Mouse (Mus musculus): ENCODE results near the gene Nos1.
A peak's percentile ranks its signal among the peaks of the same experiment; 100 is the strongest.

The Nos1 gene

DNA sequence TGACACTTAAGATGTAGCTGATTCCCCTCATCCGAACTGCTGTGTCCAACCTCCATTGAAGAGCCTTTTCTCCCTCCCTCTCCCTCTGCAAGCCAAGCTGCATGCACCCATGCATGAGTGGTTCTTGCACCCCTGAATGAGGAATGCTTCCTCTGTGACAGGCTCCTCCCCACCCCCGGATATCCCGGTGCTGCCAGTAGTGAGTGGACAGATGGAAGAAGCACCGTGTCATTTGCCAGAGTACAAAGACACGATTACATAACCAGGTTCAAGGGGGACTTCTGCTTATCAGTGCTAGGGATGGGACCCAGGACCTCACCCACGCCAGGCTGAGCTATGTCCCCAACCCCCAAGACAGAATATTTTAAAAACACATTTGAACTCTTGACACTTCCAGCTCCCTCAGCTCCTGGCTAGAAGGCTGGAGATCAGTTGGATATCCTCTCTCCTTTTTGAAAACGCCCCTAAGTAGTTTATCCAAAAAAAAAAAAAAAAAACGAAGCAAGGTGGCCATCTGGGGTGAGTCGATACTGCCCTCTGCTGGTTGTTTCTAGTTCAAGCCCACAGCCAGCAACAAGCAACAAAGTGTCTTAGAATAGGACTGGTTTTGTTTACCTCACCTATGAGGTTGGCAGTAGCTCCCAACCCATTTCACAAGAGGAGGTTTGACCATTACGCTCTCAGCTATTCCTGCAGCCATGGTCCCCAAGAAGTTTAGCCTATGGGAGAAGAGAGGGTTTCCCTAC, 175.0 kb downstream of the Nos1 start:
- DNase-seq (ENCODE audit: low spot score in 2 of 2) = no peak

DNA sequence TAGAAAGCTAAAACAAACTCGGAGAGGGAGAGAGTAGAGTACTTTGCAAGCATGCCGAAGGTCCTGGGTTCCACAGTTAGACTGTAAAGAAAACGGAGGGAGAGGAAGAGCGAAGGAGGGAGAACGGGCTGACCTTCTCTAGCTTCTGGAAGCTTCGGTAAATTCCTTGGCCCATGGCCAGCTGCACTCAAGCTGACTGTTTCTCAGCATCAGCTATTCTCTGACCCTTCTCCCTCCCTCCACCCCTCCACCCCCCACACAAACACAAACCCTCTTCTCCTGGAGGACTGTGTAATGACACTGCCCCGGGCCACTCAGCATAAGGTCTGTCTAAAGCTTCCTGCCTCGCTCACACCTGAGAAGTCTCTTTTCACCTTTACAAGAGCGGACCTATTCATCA, 183.9 kb downstream of the Nos1 start:
- no peak for DNase-seq (ENCODE audit: low spot score in 2 of 2)

DNA sequence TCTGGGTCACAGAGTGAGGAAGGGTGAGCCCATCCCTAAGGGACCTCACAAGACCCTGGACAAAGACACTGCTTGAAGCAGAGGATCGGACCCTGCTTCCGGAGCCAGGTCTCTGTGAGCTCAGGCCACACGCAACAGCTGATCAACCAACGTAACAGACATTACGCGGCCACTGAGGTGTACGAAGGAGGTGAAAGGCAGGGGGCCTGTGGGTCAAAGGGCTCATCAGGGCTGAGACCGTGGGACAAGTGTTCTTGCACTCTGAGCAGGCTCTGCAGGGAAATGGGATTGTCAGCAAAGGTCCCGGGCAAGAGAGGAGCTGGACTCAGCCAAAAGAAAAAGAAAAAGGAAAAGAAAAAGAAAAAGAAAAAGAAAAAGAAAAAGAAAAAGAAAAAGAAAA, 186.1 kb downstream of the Nos1 start:
- no peak for DNase-seq (ENCODE audit: low spot score in 2 of 2)

DNA sequence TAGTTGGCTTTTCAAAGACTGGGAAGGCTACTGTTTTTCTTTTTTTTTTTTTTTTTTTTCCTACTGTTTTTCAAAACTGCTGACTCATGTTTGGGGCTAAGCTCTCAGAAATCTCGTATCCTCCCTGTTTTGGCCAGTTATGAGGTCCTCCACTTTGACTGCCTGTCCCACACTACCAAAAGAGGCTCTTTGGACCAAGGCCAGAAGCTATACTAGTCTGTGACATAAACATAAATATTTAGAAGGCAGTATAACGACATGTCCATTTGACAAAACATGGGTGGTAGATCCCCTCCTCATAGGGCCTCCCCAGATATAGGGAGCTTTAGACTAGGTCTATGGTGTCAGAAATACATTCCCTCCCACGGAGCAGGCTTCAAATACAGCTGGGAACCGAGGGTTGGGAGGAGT, 186.8 kb downstream of the Nos1 start:
- DNase-seq (ENCODE audit: low spot score in 2 of 2) = no peak

DNA sequence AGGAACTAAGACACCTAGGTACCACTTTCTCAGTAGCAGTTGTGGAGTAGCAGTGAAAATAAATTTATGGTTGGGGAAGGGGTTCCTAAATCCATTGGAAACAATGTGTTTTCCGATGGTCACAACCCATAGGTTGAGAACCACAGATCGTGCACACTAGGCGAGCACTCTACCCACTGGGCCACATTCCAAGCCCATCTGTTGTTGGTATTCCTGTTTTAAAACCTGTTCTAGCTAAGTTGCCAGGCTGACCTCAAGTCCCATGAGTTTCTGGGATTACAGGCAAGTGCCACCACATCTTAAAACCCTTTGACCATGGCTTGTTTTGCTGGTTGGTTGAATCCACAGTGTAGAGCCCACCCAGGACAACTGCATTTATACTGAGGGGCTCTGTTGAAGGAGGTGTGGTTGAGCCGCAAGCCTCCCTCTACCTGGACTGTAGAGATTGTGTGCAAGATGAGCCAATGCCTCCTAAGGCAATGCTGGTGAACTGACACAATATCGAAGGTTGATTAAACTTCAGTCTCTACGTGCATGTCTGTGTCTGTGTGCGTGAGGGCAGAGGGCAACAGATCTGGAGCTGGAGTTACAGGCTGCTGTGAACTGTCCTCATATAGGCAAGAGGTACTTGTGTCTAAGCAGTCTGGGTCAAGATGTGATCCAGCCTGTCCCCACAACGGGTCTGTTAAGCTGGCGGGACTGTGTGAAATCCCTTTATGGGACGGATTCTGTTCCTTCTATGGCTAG, 189.0 kb downstream of the Nos1 start:
- no peak for DNase-seq (ENCODE audit: low spot score in 2 of 2)

DNA sequence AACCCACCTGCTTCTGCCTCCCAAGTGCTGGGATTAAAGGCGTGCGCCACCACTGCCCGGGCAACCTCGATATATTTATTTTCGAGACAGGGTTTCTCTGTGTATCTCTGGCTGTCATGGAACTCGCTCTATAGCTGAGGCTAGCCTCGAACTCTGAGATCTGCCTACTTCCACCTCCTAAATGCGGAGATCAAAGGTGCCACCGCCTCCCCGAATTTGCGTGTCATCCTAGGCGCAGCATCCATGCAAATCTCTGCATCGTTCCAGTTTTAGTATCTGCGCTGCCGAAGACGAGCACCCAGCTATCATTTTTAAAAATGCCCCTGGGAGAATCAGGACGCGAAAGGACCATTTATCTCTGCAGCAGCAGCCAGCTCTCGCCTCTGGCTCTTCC, 195.4 kb downstream of the Nos1 start:
- no peak for DNase-seq (ENCODE audit: low spot score in 2 of 2)

DNA sequence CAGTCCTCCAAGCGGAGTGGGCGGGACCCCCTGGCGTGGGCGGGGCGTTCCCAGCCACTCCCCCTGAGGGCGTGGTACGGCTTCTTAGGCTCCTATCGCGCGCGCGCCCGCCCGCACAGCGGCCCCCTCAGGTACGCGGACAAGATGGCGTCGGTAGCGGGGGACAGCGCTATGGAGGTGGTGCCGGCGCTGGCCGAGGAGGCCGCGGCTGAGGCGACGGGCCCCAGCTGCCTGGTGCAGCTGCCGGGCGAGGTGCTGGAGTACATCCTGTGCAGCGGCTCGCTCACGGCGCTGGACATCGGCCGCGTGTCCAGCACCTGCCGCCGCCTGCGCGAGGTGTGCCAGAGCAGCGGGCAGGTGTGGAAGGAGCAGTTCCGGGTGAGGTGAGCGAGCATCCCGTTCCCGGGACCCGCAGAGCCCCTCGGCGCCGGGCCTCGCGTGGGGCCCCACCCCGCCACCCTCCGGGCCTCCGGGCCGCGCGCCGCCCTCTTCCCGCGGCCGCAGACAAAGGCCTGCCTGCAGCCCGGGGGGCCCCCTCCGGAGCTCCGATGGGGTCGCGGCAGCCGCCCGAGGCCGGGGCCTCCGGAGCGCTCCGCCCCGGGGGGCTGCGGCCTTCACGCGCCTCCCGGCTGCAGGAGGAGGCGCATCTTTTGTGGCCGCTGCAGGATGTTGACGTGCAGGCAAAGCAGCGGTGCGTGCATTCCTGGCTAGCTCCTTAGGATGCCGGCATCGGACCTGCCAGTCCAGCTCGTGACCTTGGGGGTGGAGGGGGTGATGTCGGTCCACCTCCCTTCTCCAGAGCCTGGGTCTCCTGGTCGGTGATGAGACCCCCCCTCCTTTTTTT, 196.0 kb downstream of the Nos1 start, which contains the start of gene Fbxo21:
Fbxo21 (plus strand) TSS at position 74 of the 844 bp plus-strand sequence.
- DNase-seq (ENCODE audit: low spot score in 2 of 2) = peak; percentile 95

DNA sequence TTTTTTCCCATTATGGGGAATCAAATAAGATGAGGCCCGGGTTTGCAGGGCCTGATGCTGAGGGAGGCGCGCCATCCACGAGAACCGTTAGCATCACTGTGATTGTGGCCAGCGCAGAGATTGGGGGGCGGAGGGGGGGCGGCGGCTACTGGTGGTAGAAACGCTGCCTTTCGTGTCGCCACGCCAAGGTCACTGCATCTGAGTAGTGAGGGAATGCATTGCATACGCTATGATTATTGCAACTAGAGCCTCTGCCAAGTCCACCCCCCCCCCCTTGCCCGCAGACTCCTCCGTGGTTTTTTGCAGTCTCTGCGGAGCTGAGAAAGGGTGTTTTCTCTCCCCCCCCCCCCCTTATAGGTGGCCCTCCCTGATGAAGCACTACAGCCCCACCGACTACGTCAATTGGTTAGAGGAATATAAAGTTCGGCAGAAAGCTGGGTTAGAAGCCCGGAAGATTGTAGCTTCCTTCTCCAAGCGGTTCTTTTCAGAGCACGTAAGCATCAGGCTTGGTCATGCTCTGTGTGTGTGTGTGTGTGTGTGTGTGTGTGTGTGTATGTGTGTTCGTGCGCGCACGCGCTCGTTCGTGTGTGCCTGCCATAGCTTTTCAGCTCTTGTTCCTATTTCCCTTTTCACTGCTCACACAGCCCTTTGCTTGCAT, 196.8 kb downstream of the Nos1 start:
- peak in 1 of 2 experiments; percentile 41 for DNase-seq (ENCODE audit: low spot score in 2 of 2)

DNA sequence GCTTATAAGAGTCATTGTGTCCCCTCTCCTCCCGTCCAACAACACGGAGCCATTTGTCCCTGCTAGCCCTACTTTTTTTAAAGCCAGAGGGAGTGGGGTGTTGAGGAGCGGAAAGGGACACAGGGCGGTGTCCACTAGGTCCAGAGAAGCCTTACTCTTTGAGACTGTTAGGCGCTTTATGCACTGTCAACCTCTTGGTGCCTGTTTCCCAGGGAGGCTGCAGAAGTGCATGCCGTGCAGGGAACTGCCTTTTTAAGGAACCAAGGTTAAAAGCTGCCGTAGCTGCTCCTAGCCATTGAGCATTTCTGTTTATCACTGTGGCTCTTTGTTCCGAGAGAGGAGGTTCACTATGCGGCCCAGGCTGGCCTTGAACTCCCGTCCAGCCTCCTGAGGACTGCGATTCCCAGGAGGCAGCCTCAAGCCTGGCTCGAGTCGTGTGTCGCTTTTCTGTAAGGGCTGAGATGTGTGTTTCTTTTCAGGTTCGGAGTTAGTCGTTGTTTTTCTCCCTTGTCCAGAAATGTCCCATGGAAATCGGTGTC, 197.4 kb downstream of the Nos1 start:
- DNase-seq (ENCODE audit: low spot score in 2 of 2) = no peak

DNA sequence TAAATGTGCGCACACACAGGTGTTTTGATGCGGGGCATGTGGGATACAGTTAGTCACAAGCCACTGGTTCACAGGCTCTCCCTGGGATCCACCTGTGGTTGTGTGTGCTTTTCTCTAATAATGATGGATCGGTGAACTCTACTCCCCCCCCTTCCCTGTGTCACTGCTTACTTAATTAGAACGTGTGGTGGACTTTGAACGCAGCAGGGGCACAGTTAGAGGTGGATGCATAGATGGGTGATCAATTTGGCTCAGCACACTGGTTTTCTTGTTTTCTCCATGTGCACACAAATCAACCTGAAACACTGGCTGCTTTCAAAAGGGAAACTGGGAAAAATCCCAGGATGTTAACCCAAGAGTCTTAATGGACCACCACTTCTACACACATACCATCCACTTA, 198.2 kb downstream of the Nos1 start:
- DNase-seq (ENCODE audit: low spot score in 2 of 2) = no peak

DNA sequence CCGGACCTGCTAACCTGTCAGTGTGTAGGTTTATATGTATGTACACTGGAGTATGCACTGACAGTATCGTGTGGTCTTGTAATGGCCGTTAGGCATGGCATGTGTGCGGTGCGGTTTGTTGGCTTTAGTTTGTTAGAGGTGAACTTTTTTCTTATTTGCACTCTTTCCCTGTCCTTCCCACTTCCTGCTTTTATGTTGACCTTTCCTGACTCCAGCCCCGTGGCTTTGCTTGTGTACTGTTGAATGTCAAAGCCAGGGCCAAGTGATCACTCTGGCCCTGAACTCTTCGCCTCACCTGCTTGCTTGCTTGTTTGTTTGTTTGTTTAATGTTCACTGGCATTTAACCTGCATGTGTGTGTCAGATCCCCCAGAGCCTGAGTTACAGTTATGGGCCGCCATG, 200.1 kb downstream of the Nos1 start:
- no peak for DNase-seq (ENCODE audit: low spot score in 2 of 2)

DNA sequence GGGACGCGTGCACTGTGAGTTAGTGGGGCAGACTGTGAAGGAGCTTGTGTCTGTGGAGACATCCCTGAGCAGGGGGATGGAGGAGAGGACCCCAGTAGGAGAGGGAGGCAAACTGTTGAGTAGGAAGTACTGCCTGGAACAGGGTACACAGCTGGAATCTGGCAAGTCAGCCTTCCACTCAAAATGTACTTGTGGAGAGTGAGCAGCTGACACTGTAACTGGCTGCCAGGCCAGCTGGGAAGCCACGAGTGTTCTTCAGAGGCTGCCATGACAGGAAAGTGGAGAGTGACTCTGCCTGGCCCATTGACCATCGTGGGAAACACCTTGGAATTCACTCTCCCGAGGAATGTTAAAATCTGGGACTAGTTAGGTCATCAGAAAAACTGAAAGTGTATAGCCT, 201.1 kb downstream of the Nos1 start:
- DNase-seq (ENCODE audit: low spot score in 2 of 2) = no peak

DNA sequence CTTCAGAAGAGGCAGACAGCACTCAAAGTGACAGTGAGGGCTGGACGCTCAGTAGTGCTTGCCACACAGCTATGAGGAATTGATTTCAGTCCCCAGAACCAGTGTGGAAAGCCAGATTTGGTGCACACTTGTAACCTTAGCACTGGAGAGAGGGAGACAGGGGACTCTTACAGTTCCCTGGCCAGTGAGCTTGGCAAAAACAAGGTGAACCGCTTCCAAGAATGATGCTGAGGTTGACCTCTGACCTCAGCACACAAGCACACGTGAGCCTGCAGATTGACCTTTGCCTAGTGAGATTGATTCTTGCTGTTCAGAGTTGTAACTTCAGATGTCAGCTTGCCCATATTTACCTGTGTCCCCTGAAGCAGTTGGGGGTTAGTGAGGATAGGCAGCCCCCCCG, 205.5 kb downstream of the Nos1 start:
- DNase-seq (ENCODE audit: low spot score in 2 of 2) = no peak

DNA sequence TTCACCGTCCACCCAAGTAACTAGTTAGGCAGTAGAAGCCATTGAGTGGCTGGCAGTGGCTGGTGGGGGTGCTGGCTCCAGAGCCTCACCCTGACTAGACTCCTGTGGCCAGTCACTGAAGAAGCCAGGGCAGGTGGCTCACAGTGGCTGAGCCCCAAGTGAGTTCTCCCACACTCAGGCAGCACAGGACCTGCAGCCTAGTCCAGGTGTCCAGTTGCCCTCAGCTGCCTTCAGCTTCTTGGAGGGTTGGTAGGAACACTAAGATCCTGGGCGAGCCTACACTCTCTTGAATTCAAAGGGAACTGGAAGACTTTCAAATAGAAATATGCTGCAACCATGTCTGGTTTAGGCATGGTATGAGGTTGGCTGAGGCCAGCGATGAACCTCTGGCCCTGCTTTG, 207.1 kb downstream of the Nos1 start:
- no peak for DNase-seq (ENCODE audit: low spot score in 2 of 2)

DNA sequence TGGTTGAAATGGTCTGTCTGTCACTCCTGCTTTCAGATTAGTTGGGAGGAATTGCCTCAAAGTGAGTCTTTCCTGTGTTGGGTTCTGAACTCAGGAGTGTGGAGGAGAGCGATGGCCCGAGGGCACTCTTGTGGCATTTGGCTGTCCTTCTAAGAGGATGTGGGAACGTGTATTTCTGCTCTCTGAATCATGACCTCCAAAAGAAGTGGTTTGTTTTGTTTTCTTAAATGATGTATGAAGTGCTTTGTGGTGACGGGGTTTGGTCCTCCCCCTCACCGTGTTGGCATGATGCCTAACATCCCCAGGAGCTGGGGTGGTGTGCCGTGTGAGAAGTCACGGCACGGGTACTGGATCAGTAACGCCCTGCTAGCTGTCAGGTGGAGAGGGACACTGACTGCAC, 207.5 kb downstream of the Nos1 start:
- no peak for DNase-seq (ENCODE audit: low spot score in 2 of 2)

DNA sequence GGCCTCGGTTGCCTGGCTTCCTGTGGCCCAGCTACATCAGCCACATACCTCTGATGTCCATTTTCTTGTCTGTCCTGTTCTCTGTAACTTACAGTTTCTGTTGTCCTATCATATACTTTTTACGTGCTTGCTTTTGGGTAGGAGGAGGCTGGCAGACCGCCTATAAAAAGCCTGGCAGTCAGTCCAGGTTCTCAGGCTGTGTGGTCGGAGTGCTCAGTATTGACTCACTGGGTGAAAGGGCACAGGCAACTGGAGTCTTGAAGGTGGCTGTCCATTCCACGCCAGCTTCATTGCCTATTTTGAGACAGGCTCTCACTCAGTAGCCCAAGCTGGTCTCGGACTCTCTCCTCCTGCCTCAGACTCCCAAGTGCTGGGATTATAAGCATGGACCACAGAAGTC, 208.9 kb downstream of the Nos1 start:
- no peak for DNase-seq (ENCODE audit: low spot score in 2 of 2)

DNA sequence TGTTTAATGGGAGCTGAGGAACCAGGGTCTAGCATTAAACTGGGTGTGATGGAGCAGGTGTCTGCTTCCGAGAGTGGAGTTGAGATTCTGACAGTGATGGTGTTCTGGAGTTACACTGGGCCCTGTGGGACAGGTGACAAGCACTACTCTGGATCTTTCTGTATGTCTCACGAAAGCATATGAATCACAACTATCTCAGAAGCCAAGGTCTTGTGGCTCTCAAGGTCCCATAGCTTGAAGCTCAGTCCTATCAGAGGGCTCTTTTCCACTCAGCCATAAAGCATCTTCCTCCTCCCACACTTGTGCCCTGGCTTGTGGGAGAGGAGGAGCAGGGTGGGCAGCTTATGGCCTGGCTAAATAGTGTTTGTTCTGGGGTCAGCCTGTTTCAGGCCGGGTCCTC, 210.1 kb downstream of the Nos1 start:
- no peak for DNase-seq (ENCODE audit: low spot score in 2 of 2)

DNA sequence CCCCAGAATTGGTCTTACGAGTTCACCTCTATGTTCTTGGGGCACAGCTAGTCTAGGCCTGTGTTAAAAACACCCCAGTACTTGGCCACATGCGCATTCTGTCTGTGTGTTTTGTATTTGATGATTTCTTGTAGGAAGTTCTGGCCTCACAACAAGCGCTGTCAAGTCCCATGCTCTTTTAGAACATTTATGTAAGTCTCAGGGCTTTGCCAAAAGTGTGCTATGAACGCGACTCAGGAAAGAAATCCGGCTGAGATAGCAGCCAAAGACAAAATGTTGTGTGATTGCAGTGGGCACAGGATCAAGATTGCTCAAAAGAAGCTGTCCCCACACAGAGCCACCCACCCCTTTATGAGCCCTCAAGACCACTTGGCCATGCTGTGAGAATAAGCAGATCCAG, 212.7 kb downstream of the Nos1 start:
- peak in 1 of 2 experiments; percentile 64 for DNase-seq (ENCODE audit: low spot score in 2 of 2)

DNA sequence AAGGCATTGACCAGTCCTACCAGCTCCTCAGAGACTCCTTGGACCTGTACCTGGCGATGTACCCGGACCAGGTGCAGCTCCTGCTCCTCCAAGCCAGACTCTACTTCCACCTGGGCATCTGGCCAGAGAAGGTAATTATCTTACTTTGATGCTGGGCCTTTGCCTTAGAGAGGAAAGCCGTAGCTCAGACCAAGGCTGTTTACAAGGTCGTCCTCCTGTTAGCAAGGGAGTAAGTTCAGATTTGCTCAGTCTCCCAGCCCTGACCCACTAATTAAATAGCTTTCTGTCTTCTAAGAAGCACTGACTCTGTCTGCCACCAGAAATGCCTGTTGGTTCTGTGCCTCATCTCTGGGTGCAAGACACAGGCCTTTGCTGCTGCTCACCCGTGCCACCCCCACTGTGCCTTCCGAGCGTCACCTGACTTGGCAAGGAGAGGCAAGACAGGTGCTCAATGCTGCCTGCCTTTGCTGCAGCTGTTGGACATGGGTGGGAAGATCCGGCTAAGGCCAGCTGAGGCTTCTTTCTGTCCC, 214.6 kb downstream of the Nos1 start:
- no peak for DNase-seq (ENCODE audit: low spot score in 2 of 2)

DNA sequence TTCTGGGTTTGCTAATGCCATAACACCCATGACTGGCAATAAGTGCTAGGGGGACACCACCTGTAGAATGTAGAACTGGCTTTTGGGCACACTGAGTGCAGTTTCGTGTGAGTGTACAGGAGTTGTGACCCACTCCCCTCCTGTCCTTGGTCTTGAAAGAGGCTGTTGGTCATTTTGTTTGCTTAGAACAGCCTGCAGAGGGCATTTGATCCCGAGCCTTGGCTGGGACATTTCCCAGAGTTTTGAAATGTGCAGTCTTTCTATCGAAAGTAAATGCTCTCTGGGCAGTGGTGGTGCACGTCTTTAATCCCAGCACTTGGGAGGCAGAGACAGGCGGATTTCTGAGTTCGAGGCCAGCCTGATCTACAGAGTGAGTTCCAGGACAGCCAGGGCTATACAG, 215.1 kb downstream of the Nos1 start:
- no peak for DNase-seq (ENCODE audit: low spot score in 2 of 2)

DNA sequence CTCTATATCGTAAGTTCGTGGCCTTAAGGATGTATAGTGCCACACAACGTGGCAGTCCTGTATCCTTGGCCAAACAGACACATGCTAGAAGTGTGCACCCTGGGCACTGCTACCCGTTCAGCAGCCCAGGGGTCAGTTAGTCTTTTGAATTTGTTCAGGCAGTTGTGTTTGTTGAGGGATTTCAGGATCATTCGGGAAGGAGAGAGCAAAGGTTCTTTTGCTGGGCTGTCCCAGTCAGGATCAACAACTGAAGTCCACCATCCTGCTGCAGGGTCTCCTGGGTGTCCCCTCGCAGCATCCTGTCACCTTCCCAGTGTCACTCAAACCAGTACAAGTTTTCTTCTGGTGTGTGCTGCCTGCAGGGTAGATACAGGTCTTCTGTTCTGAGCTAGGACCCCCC, 215.7 kb downstream of the Nos1 start:
- no peak for DNase-seq (ENCODE audit: low spot score in 2 of 2)

Data from right cerebral cortex, postnatal 36 days (tissue).